Mouse (Mus musculus): Measurements from ENCODE around the gene Tmem88b.
"Not testable (repeated sequence)": the region's sequence is repeated elsewhere in the genome, so short reads cannot be mapped to it uniquely, and the experiment has no call there.

Gene Tmem88b

DNA sequence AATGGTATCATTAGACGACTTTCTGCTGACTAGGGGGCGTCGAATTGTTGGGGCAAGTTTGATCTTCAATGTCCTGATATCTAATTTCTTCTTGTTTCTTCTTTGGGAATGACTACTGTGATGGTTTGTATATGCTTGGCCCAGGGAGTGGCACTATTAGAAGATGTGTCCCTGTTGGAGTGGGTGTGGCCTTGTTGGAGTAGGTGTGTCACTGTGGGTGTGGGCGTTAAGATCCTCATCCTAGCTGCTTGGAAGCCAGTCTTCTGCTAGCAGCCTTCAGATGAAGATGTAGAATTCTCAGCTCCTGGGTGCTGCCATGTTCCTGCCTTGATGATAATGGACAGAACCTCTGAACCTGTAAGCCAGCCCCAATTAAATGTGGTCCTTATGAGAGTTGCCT is 3.2 kb upstream of the Tmem88b start:
- not testable (repeated sequence) for DNase-seq (ENCODE audit: low spot score)

GRCm38 (mm10) chr4:155788300-155788699 is 2.6 kb upstream of the Tmem88b start:
- no peak for DNase-seq (ENCODE audit: low spot score)

DNA sequence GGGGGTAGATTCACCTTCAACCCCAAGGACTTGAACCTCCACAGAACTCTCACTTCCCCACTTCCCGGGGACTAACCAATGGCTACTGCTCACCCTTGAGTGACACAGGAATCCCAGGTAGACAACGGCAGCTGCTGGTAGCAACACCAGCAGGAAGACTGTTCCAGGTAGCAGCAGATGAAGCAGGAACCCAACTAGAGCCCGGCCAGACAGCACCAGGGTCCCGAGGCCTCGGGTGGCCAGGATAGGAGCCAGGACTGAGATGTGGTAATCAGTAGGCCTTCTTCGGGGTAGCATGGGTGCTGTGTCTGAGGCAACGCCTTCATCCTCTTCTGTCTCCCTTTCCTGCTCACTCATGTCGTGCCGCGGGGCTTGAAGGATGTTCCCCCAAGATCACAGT is 428 bp downstream of the Tmem88b start:
- DNase-seq (ENCODE audit: low spot score), result no peak

- DNase-seq (ENCODE audit: low spot score), result peak; percentile 90
These were observed 1.5 kb downstream of the Tmem88b start for GRCm38 (mm10) chr4:155784081-155784701.

DNA sequence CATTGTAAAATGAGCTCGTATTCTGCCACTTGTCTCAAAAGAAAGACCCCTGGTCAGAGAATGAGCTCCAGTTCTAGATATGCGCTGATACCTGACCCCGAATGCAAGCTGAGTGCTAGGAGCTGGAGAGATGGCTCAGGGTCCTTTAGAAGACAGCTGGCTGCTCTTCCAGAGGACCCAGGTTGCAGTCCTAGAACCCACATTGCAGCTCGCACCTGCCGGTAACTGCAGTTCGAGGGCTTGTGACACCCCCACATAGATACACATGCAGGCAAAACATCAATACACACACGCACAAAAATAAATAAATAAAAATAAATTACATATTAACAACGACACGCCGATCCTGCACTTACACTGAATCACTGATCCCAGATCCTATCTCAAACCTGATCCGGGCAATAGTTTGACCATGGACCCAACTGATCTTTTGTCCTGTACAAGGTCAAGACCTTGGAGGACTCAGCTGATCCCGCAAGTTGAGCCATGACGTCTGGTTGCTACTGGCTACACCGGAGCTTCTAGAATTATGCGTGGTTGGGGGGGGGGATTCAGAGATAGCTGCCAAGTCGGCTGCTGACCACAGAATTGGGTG is 2.1 kb downstream of the Tmem88b start:
- no peak for DNase-seq (ENCODE audit: low spot score)

DNA sequence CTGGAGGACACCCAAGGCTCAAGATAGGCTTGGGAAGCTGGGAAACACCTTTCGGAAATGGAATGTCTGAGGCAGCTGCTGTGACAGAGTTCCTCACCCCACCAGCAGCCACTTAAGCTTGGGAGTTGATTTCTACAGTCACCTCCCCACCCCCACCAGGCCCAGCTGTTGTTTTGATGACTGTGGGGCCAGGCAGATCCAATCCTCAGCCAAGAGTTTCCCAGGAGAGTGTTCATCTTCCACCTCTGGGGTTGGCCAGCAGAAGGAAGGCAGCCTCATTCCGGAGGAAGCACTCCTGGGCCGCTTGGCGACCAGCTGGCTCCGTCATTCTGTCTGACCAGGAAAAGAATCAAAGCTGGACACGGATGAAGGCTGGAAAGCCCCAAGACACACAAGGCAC is 4.8 kb downstream of the Tmem88b start:
- DNase-seq (ENCODE audit: low spot score), result peak; percentile 50

GRCm38 (mm10) chr4:155779498-155779897 is 6.2 kb downstream of the Tmem88b start:
- DNase-seq (ENCODE audit: low spot score), result no peak

DNA sequence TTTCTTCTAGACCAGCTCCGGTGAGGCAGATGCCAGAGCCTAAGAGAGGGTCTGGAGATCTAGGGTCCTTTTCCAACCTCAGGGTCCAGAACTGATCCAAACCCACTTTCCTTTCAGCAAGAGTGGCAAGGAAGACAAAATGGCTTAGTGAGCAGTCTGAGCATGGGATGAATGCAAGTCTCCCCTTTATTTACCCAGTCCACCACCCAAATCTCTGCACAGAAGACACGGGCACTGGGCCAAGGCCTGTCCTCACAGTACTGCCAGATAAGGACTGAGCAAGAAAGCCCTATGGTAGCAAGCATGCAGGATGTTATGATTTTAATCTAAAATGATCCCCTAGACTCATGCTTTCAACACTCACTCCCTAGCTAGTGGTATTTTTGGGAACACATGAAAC is 7.9 kb downstream of the Tmem88b start:
- DNase-seq (ENCODE audit: low spot score), result no peak

- DNase-seq (ENCODE audit: low spot score), result peak; percentile 76
These were observed 8.9 kb downstream of the Tmem88b start for GRCm38 (mm10) chr4:155776704-155777335.

- no peak for DNase-seq (ENCODE audit: low spot score)
These were observed 9.8 kb downstream of the Tmem88b start for GRCm38 (mm10) chr4:155775855-155776254.

- DNase-seq (ENCODE audit: low spot score), result no peak
These were observed 10.5 kb downstream of the Tmem88b start for GRCm38 (mm10) chr4:155774971-155775740.

DNA sequence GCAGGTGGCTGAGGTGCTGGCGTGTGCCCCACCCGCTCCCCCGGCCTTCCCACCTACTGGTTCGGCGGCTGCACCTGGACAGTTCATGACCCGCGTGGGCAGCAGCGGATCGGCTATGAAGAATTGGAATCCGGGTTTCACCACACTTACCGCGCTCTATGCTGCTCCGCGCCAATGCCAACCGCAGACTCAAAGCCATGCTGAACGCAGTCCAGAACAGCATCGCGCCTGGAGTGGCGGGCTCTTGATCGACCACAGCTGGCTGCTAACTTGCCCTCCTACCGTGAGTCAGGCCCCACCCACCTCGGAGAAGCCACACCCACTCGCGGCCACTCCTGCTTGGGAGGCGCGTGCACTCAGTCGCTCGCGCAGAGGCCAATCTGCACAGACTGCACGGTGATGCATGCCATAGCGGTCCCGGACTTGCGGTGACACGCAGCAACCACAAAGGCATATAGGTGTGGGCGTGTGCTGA is 11.4 kb downstream of the Tmem88b start, which contains the start of gene Vwa1:
Gene Vwa1 (minus strand): TSS at position 419 of the 475 bp plus-strand sequence.
- DNase-seq (ENCODE audit: low spot score), result peak; percentile 89

DNA sequence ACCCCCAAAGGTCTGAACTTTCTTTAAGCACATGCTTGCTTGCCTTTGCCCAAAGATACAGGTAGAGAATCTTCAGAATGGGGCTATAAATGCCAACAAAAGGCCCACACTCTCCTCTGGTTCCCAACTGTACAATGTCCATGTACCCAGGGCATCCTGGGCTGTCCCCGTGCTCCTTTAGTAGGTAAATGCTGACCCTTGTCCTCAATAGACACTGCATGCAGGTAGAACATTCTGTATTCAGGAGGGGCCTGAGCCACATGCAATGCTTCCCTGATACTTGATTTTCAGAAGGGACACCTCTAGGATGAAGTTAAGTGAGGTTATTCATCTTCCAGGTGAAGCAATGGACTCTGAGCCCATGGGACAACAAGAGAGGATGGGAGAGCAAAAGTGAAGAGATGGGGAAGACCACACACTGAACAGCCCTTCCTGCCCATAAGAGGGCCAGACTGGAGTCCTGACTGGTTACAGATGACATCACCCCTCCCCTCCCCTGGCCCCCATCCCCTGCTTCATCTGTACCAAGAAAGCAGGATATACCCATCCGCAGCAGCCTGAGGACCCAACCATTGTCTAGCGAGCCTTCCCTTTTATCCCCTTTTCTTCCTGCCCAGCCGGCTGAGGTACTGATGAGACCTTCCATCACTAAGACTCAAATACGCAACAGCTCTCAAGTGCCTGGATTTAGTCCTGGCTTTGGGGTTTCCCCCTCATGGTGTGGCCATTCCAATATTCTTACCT is 12.2 kb downstream of the Tmem88b start:
- DNase-seq (ENCODE audit: low spot score), result no peak

- DNase-seq (ENCODE audit: low spot score), result no peak
These were observed 12.9 kb downstream of the Tmem88b start for GRCm38 (mm10) chr4:155772786-155773185.

- no peak for DNase-seq (ENCODE audit: low spot score)
These were observed 14.0 kb downstream of the Tmem88b start for GRCm38 (mm10) chr4:155771706-155772105.

GRCm38 (mm10) chr4:155770626-155771025 is 15.0 kb downstream of the Tmem88b start:
- no peak for DNase-seq (ENCODE audit: low spot score)

- DNase-seq (ENCODE audit: low spot score), result peak; percentile 93
These were observed 15.7 kb downstream of the Tmem88b start for GRCm38 (mm10) chr4:155769880-155770512.

DNA sequence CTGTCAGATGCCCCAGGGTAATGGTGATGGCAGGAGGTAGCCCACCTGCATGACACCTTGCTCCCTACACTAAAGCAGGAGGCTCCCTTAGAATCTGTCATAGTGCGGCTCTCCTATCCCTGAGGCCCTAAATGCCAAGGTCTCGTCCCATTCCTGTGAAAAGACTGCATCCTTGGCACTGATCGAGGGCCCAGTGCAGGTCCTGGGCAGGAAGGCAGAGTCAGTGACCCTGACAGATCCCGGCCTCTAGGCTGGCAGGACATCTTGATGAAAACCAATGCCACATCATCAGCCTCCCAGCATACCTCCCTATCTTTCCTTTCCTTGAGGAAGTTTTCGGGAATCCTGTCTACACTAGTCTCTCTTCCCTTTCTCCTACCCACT is 16.2 kb downstream of the Tmem88b start:
- no peak for DNase-seq (ENCODE audit: low spot score)

GRCm38 (mm10) chr4:155762357-155762756 is 23.3 kb downstream of the Tmem88b start:
- no peak for DNase-seq (ENCODE audit: low spot score)

GRCm38 (mm10) chr4:155761356-155762099 is 24.1 kb downstream of the Tmem88b start:
- no peak for DNase-seq (ENCODE audit: low spot score)
